Mouse (Mus musculus): ENCODE results near the gene Il12rb1.

Il12rb1 gene

GRCm38 (mm10) chr8:70850947-70851346 is 42.7 kb downstream of the Il12rb1 start:
- no peak for DNase-seq (ENCODE audit: low spot score)

- DNase-seq (ENCODE audit: low spot score), result no peak
Observed at GRCm38 (mm10) chr8:70851837-70852236, 43.6 kb downstream of the Il12rb1 start.

GRCm38 (mm10) chr8:70852595-70853231 is 44.5 kb downstream of the Il12rb1 start:
- no peak for DNase-seq (ENCODE audit: low spot score)

GRCm38 (mm10) chr8:70853863-70854262 is 45.6 kb downstream of the Il12rb1 start:
- no peak for DNase-seq (ENCODE audit: low spot score)

GRCm38 (mm10) chr8:70856028-70856427 is 47.8 kb downstream of the Il12rb1 start:
- DNase-seq (ENCODE audit: low spot score), result no peak

- no peak for DNase-seq (ENCODE audit: low spot score)
Observed at GRCm38 (mm10) chr8:70856541-70857197, 48.4 kb downstream of the Il12rb1 start.

- no peak for DNase-seq (ENCODE audit: low spot score)
Observed at GRCm38 (mm10) chr8:70857516-70857915, 49.3 kb downstream of the Il12rb1 start.

GRCm38 (mm10) chr8:70862824-70863641 is 54.8 kb downstream of the Il12rb1 start, which contains the start of gene Kcnn1:
Kcnn1 (minus strand) TSS chr8:70863258.
- DNase-seq (ENCODE audit: low spot score), result no peak

- no peak for DNase-seq (ENCODE audit: low spot score)
Observed at GRCm38 (mm10) chr8:70863956-70864711, 55.9 kb downstream of the Il12rb1 start.

GRCm38 (mm10) chr8:70864712-70865221 is 56.5 kb downstream of the Il12rb1 start:
- no peak for DNase-seq (ENCODE audit: low spot score)

GRCm38 (mm10) chr8:70865350-70866000 is 57.2 kb downstream of the Il12rb1 start:
- DNase-seq (ENCODE audit: low spot score), result peak; percentile 100

GRCm38 (mm10) chr8:70866001-70866520 is 57.8 kb downstream of the Il12rb1 start:
- no peak for DNase-seq (ENCODE audit: low spot score)

- DNase-seq (ENCODE audit: low spot score), result no peak
Observed at GRCm38 (mm10) chr8:70866566-70866965, 58.3 kb downstream of the Il12rb1 start.

- no peak for DNase-seq (ENCODE audit: low spot score)
Observed at GRCm38 (mm10) chr8:70868559-70869198, 60.4 kb downstream of the Il12rb1 start.

- no peak for DNase-seq (ENCODE audit: low spot score)
Observed at GRCm38 (mm10) chr8:70869199-70869571, 60.9 kb downstream of the Il12rb1 start.

- DNase-seq (ENCODE audit: low spot score), result peak; percentile 78
Observed at GRCm38 (mm10) chr8:70869601-70870041, 61.4 kb downstream of the Il12rb1 start.

Data from adipocyte (in vitro differentiated cells).